Mouse (Mus musculus) lung, adult 2 months (tissue): Measurements from ENCODE around the gene A930002H24Rik. TPM values are rescaled to one million over a fixed set of nuclear protein-coding genes. Genes with fewer than 3 reads are reported as not detected.
"Not testable (repeated sequence)": the region's sequence is repeated elsewhere in the genome, so short reads cannot be mapped to it uniquely, and the experiment has no call there.

Experiments
- DNase-seq: peaks from one replicate; pipeline ENCODE4 v3.0.0; 2022
- H3K4me1 ChIP-seq: fragments of 200-500 bp; 2 replicates; pipeline ENCODE4 v1.6.1; 2011; ENCODE audit warnings: low read length; ENCODE audit not compliant: control insufficient read depth, insufficient read depth
- H3K4me3 ChIP-seq: fragments of 200-500 bp; replicated peaks from 2 replicates; pipeline ENCODE3; 2011; ENCODE audit warnings: low read depth, mild to moderate bottlenecking, control low read depth, low read length; ENCODE audit errors: extremely low read depth
- CTCF ChIP-seq: fragments of 200-500 bp; IDR thresholded peaks from 2 replicates; pipeline ENCODE4 v1.5.1; 2011; ENCODE audit warnings: mild to moderate bottlenecking, low read length, control low read depth; ENCODE audit not compliant: insufficient read depth
- POLR2A ChIP-seq: fragments of 200-500 bp; IDR thresholded peaks from 2 replicates; pipeline ENCODE4 v1.6.1; 2011; ENCODE audit warnings: low read depth, mild to moderate bottlenecking, control low read depth, low read length, borderline replicate concordance; ENCODE audit errors: extremely low read depth
- WGBS: fragments of 180-500 bp; shearing (Covaris S2); methylation state at CpG from one replicate; pipeline ENCODE4 v1.1.7; 2018; 5-methylcytosine and 5-hydroxymethylcytosine counted together
- polyA plus RNA-seq: library from polyadenylated mRNA; depleted of rRNA; stranded (reverse); fragments of >200 nt; gene quantifications from 2 replicates; pipeline ENCODE4 v1.2.3, GENCODE M21; 2012

The A930002H24Rik gene
- polyA plus RNA-seq, 1 experiment = 2.0 TPM

DNA sequence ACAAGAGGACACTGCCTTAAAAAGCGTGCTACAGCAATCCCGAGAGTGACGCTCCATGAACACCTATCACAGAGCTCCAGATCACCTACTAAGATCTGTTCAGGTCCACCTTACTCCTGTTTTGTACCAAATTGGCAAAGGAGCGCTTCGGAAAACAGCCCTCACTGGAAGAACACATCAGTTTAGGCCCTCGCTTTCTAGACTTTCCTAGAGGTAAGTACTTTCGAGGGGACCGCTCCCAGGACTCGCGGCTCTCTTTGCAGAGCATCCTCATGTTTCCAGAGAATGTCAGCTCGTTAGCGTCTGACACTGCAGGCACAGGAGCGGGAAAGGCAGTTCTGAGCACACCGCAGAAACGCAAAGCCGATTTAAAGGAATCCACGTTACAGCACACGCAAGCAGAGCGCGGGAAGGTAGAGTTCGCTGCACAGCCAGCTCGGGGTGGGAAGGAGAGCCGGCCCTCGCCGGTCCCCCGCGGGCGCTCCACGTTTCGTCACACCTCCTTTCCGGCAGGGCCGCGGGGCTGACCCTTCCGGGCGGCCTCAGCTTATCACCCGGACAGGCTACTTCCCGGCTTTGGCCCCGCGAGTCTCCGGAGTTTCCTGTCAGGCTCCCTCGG is 470 bp downstream of the A930002H24Rik start, which contains the start of gene Fer:
Gene Fer, plus strand, starts transcription at position 51 of the 619 bp plus-strand sequence.
- peaks cover 3% of the 10 kb centered on the region; the same call in 1 of the 2 replicates for H3K4me1 ChIP-seq
- WGBS = 2% methylated on average over 39 of the region's 41 CpGs
- TF ChIP-seq POLR2A (no peak), CTCF (no peak)
- H3K4me3 ChIP-seq = peak within 1 kb of the TSS; percentile 91
- no peak for DNase-seq

DNA sequence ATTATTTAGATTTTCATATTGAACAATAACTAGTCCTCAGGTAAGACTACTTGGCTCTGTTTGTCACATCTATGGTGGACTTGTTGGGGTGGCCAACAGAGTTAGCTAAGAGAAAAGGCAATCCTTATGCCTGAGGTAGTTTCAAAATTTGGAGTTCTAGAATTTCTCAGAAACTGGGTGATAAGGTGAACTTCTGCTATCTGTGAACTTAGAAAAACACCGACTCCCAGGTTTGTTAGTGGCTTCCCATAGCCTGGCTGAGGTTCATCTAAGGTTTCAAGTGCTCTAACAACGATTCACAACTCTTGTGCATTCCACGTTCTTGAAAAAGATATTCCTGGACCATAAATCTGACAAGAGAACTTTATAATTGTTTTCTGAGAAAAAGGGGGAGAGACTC is 1.2 kb downstream of the A930002H24Rik start:
- 53% methylated on average over 3 of the region's 3 CpGs for WGBS
- no peak overlapping the region for H3K4me3 ChIP-seq
- no peak for TF ChIP-seq POLR2A
- no peak for TF ChIP-seq CTCF
- peaks cover 3% of the 10 kb centered on the region; the same call in 1 of the 2 replicates for H3K4me1 ChIP-seq
- DNase-seq = no peak

DNA sequence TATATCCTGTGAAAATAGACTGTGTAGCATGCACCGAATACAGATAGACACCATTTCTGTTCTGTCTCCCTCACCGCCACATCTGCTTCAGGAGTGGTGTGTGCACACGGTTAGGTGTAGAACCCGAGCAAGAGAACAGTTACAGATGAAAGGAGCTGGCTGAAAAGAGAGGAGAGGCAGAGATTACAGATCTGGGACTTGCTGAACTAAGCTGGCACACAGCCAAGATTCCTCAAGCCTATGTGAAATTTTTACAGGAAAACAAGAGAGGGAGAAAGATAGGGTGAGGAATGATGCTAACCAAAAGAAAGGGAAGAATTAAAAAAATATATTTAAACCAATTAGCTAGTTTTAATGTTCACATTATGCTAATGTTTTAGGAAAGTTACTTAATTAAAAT is 2.6 kb downstream of the A930002H24Rik start:
- TF ChIP-seq CTCF (no peak), POLR2A (no peak)
- 58% methylated on average over 4 of the region's 4 CpGs for WGBS

DNA sequence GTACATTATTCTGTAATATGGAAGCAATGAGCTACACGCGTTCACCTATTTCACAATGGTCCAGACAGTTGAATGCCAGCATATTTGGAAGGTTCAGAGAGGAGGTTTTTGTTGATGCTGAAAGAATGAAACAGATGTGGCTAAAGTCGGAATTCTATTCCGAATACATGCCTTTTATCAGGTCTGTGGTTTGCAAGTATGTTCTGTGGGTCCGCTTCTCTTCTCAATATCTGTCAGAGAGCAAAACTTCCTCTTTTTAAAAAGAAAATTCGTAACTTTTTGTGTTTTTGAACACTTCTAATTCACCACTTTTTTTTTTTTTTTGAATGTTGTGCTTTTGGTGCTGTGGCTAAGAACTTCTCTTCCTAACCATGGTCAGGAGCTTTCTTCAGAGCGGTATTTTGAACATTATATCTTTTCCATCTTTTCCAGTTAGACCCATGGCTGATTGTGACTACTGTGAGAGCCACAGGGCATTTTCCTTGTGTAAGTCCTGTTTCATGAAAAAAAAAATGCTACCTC is 6.5 kb downstream of the A930002H24Rik start:
- Histone ChIP-seq H3K4me3 (no peak overlapping the region), H3K4me1 (no peaks in the 10 kb centered on the region)
- no peak for TF ChIP-seq CTCF
- TF ChIP-seq POLR2A = no peak
- 80% methylated on average over 7 of the region's 7 CpGs for WGBS
- no peak for DNase-seq

More for the DNA sequence above, 2.6 kb downstream of the A930002H24Rik start:
- H3K4me1 ChIP-seq = peaks cover 3% of the 10 kb centered on the region; the same call in 1 of the 2 replicates
- no peak for DNase-seq
- no peak overlapping the region for H3K4me3 ChIP-seq

DNA sequence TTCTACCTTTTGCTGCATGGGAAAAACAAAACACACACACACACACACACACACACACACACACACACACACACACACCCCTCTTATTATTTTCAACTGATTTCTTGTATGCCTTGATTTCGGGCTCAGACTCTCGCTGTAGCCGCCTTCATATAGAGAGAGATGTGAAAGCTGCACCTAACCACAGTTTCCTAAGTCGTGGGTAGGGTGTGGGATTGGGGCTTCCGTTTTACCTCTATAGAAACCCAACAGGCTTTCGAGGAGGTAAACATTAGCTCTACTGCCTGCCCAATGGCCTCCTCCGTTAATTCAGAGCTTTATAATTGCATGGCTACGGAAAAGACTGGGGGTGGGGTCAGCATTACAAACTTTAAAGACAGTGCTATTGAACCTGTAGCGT is 13.6 kb downstream of the A930002H24Rik start:
- DNase-seq = no peak
- WGBS = 79% methylated on average over 9 of the region's 9 CpGs

DNA sequence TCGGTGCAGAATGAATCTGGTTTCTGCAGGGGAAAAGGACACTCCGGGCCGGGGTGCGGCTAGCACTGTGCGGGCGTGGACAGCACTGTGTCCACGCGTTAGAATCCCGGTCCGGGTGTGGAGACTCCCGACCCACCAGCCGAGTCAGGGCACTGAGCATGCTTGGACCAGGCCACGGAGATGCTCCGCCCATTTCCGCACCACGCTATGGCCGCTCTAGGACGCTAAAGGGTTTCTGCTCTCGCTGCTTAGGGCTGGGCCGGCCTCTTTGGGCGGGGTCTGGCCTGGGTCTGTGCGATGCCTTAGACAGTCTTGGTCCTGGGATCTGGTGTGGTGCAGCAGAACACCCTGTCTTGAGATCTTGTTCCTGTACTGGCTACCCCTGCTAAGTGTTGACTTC is 14.0 kb downstream of the A930002H24Rik start:
- peak overlapping the region; percentile 62 for H3K4me3 ChIP-seq
- peaks cover 2% of the 10 kb centered on the region; the same call in 1 of the 2 replicates for H3K4me1 ChIP-seq
- under 1% methylated on average over 22 of the region's 22 CpGs for WGBS
- TF ChIP-seq POLR2A = peak; percentile 77; the same call in 1 of the 2 replicates
- no peak for TF ChIP-seq CTCF
- peak; percentile 75 for DNase-seq

More for the DNA sequence above, 13.6 kb downstream of the A930002H24Rik start:
- TF ChIP-seq CTCF (no peak), POLR2A (no peak)
- H3K4me1 ChIP-seq = peaks cover 2% of the 10 kb centered on the region; the same call in 1 of the 2 replicates
- no peak overlapping the region for H3K4me3 ChIP-seq

DNA sequence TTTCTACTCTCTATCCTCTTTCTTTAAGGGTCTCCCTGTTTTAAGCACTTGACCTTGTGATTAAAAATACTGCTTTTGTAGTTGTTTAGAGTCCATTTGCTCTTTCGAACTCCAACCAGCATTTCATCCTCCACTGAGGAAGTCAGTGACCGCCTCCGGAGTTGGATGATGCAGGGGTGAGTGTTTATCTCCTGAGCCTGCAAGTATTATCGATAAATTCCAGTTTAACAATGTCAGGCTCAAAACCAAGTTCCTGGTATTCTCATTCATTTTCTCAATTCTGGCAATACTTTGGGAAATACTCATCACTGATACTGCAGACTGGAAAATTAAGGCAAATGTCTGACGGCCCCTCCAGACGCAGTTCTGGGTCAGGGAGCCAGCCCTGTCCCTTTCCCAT is 14.4 kb downstream of the A930002H24Rik start:
- peaks cover 2% of the 10 kb centered on the region; the same call in 1 of the 2 replicates for H3K4me1 ChIP-seq
- WGBS = 4% methylated on average over 6 of the region's 6 CpGs
- no peak for TF ChIP-seq CTCF
- no peak for TF ChIP-seq POLR2A
- DNase-seq = no peak
- peak overlapping the region; percentile 62 for H3K4me3 ChIP-seq

DNA sequence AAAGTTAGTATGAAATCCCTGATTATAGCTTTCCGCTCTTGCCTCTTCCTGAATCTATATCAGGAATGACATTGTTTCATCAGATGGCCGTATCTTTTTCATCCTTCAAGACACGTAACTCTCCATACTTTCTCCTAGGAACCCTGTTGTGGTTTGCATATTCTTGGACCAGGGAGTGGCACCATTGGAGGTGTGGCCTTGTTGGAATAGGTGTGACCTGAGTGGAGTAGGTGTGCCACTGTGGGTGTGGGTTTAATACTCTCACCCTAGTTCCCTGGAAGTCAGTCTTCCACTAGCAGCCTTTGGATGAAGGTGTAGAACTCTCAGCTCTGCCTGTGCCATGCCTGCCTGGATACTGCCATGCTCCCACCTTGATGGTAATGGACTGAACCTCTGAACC is 17.8 kb downstream of the A930002H24Rik start:
- not testable (repeated sequence) for H3K4me3 ChIP-seq, DNase-seq, H3K4me1 ChIP-seq
- 95% methylated on average over 3 of the region's 3 CpGs for WGBS

DNA sequence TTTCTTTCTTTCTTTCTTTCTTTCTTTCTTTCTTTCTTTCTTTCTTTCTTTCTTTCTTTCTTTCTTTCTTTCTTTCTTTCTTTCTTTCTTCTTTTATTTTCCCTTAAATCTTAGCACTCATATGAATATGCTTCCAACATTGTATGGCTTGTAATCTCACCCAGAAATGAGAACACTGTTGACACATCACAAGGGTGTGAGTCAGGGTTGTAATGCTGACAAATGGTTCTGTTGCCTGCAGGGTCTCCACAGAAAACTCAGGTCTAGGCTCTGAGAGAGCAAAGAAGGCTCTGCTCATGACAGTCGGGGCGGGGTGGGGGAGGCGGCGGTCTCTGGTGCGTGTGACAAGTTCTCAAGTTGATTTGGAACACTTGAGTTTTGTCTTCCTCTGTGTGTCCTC is 18.7 kb downstream of the A930002H24Rik start:
- Histone ChIP-seq H3K4me1 (peaks cover 2% of the 10 kb centered on the region; the same call in 1 of the 2 replicates), H3K4me3 (no peak overlapping the region)
- no peak for DNase-seq
- TF ChIP-seq POLR2A (no peak), CTCF (no peak)
- WGBS = 64% methylated on average over 5 of the region's 5 CpGs

DNA sequence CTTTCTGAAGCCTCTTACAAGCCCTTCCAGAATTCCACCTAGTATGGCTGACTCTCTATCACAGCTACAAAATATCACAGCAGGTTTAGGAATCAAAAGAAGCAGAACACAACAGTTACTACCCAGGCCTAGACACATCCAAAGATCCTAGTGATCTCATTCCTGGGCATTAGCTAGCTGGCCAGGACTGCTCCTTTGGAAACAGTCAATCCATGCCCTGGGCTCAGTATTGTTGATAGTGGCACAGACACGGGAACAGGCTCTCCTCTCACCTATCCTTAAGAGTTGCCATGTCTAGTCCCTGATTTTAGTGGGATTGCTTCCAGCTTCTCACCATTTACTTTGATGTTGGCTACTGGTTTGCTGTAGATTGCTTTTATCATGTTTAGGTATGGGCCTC is 21.4 kb downstream of the A930002H24Rik start:
- TF ChIP-seq POLR2A (no peak), CTCF (no peak)
- H3K4me1 ChIP-seq = no peaks in the 10 kb centered on the region
- WGBS = 83% methylated on average over 1 of the region's 1 CpGs
- DNase-seq = no peak
- no peak overlapping the region for H3K4me3 ChIP-seq

DNA sequence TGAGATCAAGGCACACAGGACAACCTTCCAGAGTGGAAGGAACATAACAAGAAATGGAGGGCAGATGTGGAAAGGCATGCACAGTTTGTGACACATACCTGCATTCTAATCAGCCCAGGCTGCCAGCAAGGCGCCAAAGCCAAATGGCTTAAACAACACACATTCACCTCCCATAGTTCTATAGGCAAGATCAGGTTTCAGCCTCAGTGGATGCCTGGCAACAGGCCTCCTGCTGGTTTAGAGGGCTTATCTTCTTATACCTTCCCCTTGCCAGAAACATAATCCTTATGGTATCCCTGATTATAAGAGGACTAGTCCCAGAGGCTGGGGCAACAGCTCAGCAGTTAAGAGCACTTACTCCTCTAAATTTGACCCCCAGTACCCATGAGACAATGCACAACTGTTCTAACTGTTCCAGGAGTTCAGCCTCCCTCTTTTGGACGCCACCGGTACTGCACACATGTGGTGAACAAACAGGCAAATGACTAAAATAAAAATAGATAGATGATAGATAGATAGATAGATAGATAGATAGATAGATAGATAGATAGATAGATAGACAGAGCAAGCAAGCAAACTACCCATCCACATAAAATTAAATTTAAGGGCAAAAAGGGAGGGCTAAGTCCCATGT is 23.8 kb downstream of the A930002H24Rik start:
- no peaks in the 10 kb centered on the region for H3K4me1 ChIP-seq
- DNase-seq = no peak
- no peak overlapping the region for H3K4me3 ChIP-seq
- WGBS = 95% methylated on average over 3 of the region's 3 CpGs
- TF ChIP-seq CTCF = no peak
- TF ChIP-seq POLR2A = no peak
